Mouse (Mus musculus): ENCODE results near the gene F2rl2.

- no peak for TF ChIP-seq CTCF (IDR thresholded peaks at IDR 0.05; ENCODE audit: low read depth)
- peak; percentile 63 for TF ChIP-seq EP300 (IDR thresholded peaks at IDR 0.05; ENCODE audit: low read depth)
Observed at GRCm38 (mm10) chr13:95672372-95672771, 24.3 kb upstream of the F2rl2 start.

Data from liver, postnatal 0 days (tissue).